Mouse (Mus musculus): Measurements from ENCODE around the gene Rbfox1.
A peak's percentile ranks its signal among the peaks of the same experiment; 100 is the strongest.

Rbfox1 gene

DNA sequence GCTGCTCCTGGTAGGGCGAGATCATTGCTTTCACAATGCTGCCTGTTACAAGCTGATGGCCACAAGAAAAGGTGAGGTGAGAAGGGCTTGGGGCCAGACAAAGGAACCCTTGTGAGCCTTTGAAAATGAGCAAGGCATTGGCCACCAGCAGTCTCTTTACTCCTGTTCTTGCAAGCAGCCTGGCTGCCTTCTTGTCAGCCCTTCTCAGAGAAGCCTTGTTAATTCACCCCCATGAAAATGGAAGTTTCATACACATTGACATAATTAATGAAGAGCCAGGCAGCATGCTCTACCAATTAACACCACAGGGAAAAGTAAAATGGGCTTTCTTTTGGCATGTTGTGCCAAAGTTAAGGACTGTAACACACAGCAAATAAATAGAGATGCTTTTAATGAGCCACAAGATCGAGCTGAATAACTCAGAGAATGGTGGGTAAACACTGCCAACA lies 1076.8 kb downstream of the Rbfox1 start:
- DNase-seq, result no peak

DNA sequence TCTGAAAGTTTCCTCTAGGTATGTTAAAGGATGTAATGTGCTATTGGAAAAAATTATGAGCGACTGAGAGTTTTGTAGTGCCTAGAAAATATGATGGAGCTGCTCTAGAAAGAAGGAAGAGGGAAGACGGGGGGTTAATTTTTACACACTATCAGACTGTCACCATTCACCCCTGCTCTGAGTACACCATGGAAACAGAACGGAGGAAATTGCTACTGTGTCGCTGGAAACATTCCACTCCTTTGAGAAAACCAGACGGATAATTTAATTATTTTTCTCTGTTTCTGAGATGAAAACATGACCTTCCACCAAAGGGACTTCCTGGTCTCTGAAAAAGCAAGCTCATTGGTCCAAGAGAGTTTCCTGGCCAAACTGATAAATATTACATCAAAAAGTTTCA lies 1077.4 kb downstream of the Rbfox1 start:
- DNase-seq, result no peak

DNA sequence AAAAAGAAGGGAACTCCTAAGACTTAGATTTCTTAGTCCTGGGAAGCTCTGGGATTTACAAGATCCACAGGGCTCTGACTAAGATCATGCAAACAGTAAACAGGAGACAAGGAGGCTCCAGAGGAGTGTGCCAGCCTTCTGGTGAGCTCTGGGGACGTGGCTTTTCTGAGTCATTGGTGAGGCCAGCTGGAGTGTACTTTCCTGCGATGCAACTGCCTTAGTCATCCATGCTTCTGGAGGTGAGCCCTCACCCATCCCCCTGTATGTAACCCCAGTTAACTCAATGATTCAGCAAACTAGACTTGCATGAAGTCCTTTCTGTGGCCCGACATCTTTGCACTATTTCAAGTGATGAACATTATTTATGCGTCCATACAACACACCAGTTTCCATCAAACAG lies 1078.4 kb downstream of the Rbfox1 start:
- no peak for DNase-seq

DNA sequence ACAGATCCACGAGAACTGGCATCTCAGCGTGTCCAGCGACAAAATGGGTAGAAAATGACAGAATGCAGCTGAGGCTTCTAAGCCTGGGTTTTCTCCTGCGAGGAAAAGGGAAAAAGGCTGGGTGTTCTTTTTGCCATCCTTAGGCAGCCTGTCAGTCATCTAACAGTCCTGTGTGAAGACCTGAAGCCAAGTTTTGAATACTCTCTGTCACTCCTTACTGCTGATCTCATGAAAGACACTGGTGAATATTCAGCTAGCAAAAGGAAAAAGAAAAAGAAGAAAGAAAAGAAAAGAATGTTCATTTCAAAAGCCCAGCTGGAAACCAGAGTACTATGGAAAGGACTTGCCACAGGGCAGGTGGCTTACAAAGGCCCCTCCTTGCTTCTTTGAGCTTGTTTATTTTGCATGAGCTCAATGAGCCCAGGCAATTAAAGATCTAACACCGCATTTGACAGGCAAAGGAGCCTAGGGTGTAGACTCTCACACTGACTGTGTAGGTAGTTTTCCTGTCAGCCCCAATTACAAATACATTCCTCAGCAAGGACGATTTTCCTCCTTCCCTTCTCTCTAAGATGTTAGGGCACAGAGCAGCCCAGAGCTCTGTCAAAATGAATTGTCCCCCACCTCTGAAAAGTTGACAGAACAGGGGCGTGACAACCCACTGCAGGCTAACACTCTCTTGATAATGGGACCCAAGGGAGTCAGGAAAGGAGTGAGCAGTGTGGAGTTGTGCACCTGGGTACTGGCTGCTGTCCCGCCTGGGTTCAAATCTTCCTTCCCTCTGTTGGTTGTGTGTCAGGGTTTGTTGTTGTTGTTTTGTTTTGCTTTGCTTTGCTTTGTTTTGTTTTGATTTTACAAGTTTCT lies 1079.8 kb downstream of the Rbfox1 start:
- no peak for DNase-seq

DNA sequence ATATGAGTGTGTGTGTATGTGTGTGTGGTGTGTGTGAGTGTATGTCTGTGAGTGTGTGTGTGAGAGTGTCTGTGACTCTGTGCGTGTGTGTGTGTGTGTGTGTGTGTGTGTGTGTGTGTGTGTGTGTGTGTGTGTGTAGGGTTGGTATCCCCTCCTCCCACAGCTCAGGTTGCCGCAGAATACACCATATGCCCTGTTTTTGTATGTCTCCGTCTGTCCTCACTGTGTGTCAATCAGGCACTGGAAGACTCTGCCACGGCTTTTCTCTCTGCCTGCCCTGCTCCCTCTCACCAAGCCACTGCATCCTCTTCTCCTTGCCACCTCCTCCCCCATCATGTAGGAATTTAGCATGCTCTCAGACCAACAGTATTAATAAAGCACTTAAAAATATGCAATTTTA lies 1084.8 kb downstream of the Rbfox1 start:
- no peak for DNase-seq

DNA sequence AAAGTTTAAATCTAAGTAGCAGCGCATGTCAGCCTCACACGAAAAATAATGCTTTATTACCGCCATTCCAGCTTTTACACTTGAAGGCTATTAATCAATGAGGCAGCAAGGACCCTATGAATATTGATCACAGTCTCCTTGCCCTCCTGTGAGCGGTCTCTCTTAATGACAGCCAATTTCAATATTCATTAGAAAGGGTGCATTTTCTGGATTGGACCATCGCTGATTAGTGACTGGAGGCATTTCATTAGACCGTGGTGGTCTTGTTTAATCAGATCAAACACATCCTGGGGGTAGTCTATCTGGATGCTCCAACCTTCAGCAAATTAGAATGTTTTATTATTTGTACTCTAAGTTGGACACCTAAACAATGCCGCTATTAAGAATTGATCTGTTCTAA lies 1091.2 kb downstream of the Rbfox1 start:
- DNase-seq, result no peak

DNA sequence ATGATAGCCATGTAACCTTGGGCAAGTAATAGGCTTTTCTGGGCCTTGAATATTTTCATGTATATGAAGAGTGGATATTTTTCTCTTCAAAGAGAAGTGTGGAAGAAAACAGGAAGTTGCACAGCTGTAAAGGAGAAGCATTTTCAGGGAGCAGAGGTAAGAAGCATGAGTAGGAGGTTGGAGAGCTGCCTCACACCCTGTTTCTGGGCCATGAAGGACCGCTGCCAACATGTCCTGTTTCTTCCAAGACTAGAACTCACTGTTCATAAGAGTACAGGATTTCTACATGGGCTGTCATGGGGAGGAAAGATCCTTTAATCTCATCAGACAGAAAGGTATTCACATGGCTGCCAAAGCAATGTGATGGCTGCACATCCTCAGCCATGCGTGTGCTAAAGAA lies 1098.8 kb downstream of the Rbfox1 start:
- DNase-seq, result no peak

DNA sequence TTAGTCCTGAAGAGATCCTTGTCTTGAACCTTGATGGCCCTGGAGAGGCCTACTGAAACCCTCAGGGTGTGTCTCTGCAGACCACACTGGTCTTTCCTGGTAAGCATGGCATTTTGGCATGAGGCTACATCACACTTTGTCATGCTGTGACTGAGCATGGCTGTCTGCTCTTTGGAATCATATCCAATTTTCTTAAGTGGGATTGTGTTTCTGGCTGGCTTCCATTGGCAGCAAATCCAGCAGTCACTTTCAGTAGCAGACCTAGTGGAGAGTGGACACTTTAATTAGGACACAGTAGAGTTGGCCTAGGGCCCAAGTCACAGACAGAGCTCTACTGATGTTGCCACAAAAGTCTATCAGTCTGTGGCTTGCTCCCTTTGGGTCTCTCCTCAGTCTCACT lies 1100.9 kb downstream of the Rbfox1 start:
- DNase-seq, result peak; percentile 29

DNA sequence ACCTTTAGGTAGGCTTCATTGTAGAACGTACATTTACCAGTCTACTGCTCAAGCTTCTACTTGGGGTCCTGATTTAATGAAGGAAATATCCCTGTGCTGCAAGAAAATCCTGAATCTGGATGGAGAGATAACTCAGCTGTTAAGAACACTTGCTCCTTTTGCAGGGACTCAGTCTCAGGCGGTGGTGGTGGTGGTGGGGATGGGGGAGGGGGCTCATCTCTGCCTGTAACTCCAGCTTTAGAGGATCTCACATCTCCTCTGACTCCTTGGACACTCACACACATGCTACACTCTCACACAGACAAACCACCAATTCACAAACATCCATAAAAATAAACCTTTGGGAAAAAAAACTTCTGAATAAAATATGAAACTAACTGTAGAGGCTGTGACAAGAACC lies 1101.3 kb downstream of the Rbfox1 start:
- DNase-seq, result no peak

DNA sequence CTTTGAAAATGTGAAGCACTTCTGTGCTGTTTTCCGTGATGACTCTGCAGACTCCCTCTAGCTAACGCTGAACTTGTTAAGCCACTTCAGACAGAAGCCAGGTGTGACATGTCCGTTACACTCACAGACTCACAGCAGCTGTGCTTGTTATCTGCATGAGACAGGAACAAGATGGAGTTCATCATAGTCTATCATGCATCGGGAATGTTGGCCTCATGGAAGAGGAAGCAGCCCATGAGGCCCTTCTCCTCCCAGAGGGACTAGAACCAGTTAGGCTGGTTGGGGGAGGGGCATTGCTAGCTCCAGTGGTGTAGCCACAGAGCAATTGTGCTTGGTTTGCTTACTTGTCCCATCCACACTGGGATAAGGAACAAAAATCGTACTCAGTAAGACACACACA lies 1107.1 kb downstream of the Rbfox1 start:
- no peak for DNase-seq

DNA sequence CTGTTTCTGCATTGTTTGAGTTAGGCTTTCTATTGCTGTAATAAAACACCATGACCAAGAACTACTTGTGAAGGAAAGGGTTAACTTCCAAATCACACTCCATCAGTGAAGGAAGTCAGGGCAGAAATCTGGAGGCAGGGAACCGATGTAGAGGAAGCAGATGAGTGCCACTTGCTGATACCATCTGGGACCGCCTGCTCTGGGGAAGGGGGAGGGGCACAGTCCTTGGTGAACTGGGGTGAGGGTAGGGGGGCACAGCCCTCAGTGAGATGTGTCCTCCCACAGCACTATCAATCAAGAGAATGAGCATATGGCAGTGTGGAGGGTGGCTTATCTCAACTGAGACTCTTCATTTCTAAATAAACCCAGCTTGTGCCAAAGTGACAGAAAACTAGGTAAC lies 1108.0 kb downstream of the Rbfox1 start:
- no peak for DNase-seq

DNA sequence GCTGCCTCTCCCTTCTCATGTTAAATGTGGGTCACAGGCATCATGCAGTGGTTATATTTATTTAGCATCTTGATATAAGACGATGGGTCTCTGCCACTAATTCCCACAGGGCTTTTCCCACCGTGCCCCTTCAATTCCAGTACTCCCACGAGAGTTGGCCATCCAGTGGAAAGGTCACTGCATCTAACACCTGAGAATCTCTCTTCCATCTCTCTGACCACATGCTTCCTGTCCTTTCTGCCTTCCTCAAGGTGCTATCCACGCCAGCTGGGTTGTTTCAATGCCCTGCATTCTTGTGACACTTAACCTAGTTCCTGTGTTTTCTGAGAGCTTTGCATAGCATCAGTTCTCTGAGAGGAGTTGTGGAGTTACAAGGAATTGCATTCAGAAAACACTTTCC lies 1112.0 kb downstream of the Rbfox1 start:
- DNase-seq, result no peak

DNA sequence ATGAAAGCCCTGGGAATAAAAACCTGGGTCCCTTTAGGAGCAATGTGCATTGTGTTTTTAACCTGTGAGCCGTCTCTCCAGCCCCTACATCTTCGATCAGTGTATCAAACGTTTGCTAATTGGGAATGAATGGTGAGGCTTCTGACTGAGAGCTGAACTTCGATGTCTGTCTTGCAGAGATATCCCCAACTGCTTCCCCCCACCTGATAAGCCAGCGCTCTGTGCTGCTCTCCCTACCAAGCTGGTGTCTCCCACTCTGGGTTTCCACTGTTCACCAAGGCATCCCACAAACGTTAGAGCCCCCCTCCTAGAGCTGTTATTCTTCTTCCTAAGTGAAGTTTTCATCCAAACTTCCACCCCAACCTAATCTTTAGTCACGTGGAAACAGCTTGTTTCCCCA lies 1112.7 kb downstream of the Rbfox1 start:
- DNase-seq, result no peak

DNA sequence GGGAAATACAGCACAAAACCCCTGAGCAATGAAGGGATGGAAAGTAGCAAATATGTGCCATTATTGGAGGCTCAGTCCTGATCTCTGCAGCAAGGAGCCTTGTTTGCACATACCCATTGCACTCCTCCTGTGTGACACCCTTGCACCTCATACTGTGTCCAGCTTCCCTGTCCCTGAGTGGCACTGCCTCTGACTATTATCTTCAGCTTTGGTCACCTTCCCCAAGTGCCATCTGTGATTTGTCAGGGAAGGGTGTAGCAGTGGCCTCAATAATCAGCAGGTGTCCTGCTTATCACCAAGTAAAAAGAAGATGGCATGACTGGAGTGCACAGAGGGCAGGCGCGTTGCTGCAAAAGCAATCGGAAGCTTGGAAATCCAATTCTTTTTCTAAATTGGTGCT lies 1119.4 kb downstream of the Rbfox1 start:
- no peak for DNase-seq

DNA sequence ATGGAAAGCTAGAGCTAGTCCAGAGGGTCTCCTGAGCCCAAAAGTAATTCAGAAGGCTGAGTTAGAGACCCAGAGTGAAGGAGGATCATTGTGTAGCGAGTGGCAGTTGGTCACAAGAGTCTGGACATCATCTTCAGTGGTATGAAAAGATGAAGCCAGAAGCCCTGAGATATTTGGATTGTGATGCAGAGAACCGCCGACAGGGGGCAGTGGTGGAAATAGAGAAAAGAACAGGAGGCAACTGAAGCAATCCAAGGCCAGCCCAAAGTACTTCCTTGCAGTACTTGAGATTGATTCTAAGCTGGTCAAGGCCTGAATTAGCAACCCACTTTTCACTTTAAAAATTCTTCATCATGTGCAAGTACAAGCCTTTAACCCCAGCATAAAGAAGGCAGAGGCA lies 1120.3 kb downstream of the Rbfox1 start:
- DNase-seq, result peak; percentile 50

DNA sequence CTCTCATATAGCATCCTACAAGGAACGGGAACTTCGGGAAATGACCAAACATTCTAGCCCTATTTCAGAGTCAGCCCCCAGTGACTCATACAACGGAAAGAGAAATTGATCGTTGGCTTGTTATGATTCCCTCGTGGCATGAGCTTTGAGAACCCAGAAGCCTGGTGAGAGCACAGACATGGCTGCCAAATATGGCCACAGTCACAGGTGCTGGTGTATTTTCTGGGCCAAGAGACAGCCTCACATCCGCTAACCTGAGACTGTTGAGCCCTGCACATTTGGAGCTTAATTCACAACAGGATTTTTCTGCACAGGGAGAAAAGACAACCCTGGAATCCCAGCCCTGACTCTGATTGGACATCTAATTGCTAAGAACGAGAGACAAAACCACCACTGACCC lies 1132.2 kb downstream of the Rbfox1 start:
- DNase-seq, result no peak

DNA sequence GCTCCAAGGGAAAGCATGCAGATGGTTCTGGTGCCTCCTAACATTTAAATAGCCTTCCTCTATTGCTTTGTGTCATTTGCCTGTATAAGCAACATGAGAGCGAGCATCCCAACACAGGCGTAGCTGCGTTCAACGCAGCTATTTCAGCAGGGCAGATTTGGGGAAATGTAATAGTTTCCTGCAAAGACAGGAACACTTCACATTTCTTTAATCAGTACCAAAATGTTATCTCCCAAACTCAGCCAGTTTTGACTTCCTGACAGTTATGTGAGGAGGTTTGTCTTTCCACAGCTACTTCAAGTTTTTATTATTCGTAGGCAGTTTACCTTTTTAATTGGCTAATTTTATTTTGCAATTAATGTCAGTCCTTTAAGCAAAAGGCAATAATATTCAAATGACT lies 1149.1 kb downstream of the Rbfox1 start:
- no peak for DNase-seq

DNA sequence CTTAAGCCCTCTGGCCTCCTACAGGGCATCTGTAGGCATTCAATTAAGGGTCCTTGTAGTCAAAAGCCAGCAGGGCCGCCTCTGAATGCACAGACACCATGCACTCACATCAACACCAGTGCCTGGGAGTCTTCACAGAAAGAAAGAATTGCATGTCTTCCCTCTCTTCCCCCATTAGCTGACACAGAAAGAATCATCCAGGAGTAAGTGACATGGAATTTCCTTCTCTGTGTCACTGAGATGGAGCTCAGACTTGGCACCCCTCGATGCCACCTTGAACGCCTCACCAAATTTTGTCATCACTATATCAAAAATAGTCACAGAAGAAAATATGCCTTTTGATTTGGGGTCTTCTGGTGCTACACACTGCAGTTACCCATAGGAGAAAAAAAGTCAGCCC lies 1151.4 kb downstream of the Rbfox1 start:
- DNase-seq, result no peak

DNA sequence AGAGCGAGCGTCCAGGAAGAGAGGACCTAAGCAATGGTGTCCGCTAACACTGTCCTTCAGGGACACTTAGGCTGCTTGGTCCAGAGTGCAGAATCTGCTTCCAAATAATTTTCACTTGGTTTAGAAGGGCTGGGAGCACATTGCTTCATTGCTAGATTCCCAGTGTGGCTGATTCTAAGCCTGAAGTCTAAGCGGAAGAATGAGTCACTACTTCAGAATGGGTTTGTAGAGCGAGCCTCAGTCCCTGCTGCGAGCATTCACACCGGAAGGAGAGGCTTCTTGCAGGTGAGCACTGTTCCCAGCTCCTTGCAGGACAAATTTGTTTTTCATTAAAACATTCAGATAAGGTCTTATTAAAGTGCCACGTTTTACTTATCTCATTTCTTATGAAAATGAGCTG lies 1151.8 kb downstream of the Rbfox1 start:
- DNase-seq, result no peak

DNA sequence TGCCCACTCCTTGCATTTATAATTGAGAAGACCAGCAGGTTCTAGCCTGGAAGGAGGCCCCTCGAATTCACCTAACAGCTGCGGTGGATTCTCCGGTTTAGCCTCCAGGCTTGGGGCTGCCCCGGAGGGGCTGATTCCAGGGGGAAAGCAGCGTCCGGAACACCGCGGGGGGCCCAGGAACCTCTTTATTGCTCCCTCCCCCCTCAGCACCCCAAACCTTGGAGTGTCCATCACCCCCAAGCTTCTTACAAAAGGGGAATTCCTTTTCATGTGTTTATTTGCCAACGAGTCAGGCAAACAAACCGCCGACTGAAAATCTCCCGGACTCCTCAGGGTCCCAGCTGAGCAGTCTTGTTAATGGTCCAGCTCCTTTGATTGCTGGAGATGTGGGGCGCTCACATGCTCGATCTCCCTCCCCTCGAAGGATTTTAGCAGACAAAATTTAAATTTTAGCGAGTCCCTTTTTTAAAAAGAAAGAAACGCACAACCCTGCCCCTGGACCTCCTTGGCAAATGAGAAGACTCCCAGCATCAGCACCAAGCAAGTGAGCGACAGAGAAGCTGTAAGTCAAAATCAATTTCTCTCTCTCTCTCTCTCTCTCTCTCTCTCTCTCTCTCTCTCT lies 1153.6 kb downstream of the Rbfox1 start:
- no peak for DNase-seq

DNA sequence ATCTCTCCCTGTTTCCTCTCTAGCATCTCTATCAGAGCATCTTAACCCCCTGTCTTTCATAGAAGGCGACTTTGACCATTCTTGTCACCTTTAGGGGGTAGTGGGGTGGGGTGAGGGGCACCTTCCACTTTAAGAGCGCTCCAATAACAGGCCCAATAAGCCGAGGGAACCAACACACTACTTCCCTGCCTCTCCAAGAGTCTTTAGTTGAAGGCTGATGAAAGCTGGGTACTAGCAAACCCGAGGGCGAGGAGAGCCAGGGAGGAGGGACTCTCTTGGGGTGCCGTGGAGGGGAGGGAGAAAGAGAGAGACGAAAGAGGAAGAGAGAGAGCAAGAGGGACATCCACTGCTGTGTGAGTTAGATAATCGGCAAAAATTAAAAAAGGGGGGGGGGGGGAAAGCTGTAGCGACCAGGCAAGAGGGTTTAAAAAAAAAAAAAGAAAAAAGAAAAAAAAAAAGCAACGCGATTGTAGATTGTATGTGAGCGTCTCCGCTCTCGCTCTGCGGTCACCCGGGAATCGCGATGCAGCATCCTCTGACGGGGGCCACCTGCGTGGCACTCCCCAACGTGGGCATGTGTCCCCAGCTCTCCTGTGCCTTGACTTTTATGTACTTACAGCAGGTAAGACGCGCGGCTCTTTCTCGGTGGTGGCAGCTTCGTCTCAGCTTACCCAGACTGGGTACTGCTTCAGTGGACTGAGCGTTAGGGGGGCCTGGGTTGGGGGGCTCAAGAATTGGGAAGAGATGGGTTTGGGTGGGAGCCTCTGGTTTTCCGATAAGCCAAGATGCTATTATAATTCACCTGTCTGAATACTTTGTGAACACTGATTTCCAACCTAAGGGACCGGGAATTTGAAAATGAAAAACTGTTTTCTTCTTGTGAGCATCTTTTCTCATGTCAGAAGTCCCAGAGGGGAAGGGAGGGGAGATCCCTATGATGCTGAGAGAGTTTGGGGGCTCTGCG lies 1154.5 kb downstream of the Rbfox1 start:
- DNase-seq, result peak; percentile 22

DNA sequence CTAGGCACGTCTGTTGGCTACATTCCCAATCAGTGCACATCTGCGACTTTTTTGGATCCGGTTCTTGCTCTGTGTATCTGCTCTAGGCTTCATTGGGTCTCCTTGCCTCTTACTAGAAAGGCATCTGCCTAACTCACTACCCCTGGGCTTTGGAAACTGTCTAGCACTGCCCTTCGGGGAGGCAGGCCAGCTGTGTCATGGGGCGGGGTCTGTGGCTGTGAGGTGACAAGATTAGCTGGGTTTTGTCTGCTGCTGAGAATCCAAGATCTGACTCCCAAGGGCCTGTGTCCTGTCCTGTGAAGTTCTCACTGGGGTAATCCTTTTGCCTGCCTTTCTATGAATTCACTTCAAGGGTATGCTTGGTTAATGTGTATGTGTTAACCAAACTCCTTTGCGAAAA lies 1155.5 kb downstream of the Rbfox1 start:
- no peak for DNase-seq

DNA sequence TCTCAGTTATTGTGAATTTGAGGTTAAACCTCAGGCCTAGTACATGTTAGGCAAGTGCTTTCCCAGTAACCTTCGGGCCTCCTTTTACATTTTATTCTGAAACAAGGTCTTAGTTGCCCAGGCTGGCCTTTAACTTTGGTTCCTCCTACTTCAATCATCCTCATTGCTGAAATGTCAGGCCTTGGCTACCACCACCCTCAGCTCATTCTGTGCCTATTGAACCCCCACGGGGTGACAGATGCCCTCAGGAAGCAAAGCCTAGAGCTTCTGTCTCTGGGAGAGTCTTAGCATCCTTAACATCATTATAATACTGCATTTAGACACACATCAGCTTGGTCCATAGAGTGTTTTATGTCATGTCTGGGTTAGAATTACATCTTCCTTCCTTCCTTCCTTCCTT lies 1162.3 kb downstream of the Rbfox1 start:
- DNase-seq, result no peak
